Mouse (Mus musculus): ENCODE measurements around the gene Tbc1d14.

DNA sequence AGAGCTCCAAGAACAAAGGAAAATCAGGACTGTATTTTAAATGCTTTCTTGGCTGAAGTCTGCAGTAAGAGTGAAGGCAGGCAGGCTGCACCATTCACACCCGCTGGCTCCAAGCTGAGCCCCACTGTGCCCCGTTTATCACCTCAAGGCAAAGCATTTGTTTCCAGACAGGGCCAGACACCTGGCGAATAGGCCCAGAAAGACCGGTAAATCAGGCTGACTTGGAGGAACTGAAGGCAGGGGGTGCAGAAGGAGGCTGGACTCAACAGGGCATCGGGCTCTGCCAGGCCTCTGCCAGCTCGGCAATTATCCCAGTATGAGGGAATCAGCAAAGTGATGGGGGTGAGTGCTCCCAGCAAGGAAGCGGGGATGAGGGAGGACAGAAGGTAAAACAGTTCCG is 148.0 kb downstream of the Tbc1d14 start:
- no peak for TF ChIP-seq CTCF (IDR thresholded peaks at IDR 0.05; ENCODE audit: low read depth, low read length)
- no peak for TF ChIP-seq POLR2A (IDR thresholded peaks at IDR 0.05; ENCODE audit: extremely low read depth, insufficient read depth, low read length)
